Mouse (Mus musculus) kidney, adult 11 months (tissue): ENCODE data around the gene Fam172a.
A peak's percentile ranks its signal among the peaks of the same experiment; 100 is the strongest.

ENCODE experiments used
- DNase-seq: peaks from one replicate; pipeline ENCODE4 v3.0.0; 2022

The Fam172a gene

GRCm38 (mm10) chr13:78181930-78182558, 480.2 kb downstream of the Fam172a start:
- DNase-seq = no peak

DNA sequence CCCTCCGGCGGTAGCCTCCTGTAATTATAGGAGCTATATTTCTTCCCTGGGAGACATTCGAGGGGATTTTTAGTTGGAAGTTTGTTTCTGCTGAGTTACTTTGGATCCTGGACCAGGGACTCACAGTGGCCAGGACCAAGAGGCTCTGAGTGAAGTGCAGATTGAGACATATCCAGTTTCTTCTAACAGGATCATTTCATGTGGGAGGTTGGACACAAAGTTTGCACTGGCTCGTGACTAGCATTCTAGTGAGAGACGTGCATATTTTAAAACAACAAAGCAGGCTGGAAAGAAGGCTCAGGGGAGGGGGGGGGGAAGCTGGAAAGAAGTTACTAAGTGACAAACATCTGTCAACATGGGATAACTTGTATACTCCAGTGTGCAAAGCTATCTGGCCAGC, 481.2 kb downstream of the Fam172a start:
- DNase-seq = no peak

GRCm38 (mm10) chr13:78183986-78184385, 482.2 kb downstream of the Fam172a start:
- no peak for DNase-seq

DNA sequence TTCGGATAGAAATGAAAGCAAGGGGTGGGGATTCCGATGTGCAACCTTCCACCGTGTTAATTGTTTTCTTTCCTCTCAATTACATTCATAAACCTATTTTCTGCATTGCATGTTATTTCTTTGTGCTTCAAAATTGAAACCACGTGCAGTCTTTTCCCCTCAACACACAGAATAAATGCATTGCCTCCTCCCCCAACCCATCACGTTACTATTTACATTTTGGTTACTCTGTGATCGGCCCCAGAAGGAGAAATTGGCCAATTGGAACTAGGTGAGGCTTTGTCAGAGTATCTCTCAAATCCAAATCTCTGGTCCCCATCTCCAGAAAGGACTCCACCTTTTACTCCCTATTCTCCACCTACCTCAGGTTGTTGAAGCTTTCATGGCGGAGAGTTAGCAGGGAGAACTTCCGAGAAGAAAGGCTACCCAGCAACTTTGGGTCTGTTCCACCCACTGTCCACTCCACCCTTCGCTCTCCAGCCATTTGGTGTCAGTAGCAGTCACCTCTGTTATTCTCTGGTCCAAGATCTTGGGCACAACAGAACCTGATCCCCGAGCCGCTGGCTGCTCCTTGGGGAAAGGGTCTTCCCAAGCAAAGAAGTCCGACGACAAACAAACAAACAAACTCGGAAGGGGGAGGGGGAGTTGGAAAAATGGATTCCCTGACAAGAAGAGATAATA, 483.1 kb downstream of the Fam172a start:
- DNase-seq = no peak

DNA sequence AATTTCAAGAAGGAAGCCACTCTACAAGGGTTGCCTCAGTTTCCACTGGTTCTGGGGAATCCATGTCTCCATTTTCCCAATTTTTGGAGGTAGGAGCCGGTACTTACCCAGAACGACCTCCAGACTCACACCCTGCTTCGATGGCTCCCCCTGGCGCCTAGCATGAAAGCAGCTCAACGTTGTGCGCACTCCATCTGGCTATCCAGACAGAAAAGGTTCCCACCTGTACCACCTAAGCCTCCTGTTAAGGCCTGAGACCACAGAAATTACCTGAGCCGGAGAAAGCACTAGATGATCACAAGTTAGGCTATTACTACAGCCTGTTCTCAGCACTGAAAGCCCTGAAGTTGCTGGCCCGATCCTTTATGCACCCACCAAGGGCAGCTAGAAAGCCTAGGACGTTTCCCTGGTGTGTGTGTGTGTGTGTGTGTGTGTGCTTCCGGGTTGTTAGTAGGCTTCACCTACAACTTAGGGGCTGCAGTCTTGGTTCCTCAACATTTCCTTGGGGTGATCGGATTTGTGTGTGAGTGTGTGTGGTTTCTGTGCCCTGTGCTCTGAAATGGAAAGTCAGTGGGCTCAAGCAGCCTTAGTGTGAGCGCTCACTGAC, 484.6 kb downstream of the Fam172a start:
- no peak for DNase-seq

- no peak for DNase-seq
Measured at GRCm38 (mm10) chr13:78187833-78188232, 486.0 kb downstream of the Fam172a start.

- no peak for DNase-seq
Measured at GRCm38 (mm10) chr13:78189586-78189985, 487.8 kb downstream of the Fam172a start.

DNA sequence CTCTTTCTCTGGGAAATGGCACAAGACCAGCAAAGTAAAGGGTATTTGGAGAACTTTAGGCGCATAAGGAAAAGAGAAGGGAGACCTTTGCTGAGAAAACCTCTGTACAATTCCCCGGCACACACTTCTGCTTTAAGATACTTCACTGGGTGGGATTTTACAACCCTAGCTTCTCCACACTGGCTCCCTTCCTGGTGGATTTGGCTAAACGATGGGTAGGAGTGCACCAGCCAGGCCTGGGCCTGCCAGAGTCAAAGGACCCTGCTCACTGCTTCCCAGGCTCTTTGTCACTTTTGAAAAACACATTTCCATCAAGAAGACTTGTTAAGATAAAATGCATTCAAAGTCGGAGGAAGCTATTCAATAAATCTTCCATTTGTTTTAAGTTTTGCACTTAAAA, 491.4 kb downstream of the Fam172a start:
- no peak for DNase-seq

DNA sequence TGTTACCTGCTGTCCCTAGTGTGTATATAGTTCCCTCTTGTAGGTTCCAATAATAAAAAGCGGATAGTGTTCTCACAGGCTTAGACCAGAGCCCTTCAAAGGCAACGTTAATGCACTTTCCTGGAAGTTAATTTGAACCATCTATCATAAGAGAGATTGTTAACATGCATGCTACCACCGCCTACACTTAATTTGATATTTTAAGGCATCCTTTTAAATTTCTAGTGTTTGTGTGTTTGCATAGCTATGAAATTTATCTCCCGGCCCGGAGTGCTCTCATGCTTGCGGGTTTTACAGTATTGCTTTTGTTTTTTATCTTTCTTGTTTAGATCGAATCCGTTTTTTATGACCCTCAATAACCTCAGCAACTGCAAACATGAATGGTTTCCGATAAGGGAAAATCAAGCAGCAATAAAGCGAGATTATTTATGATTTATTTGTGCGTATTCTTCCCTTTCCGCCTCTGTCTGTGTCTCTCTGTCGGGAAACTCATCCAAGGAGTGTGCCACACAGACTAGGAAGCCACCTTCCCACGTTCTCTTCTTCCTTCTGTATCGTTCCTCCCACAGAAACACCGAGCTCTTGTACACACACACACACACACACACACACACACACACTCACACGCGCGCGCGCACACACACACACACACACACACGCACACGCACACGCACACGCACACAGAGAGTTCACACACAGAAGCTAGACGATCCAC, 492.5 kb downstream of the Fam172a start:
- no peak for DNase-seq

- DNase-seq = no peak
Measured at GRCm38 (mm10) chr13:78194850-78195600, 493.2 kb downstream of the Fam172a start.

DNA sequence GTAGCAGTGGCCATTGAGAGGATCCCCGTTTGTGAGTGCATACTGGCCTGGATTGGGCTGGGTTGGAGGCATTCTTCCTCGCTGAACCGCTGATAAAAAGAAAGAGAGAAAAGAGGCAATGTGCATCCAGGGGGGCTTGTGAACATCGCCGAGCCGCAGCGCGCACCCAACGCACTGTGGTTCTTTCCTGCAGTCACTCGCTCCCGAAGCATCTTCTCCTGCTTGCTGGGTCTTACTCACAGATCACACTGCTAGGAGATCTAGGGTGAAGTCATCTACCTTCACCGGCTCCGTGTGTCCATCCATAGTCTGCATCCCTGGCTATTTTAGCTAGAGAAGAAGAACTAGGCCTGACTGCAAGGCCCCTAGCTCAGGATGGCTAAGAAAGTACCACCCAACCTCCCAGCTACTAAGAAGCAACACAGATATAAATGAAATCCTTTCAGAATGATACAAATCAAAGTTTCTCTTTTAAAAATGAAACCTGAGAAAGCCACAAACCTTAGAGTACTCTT, 493.8 kb downstream of the Fam172a start:
- no peak for DNase-seq

DNA sequence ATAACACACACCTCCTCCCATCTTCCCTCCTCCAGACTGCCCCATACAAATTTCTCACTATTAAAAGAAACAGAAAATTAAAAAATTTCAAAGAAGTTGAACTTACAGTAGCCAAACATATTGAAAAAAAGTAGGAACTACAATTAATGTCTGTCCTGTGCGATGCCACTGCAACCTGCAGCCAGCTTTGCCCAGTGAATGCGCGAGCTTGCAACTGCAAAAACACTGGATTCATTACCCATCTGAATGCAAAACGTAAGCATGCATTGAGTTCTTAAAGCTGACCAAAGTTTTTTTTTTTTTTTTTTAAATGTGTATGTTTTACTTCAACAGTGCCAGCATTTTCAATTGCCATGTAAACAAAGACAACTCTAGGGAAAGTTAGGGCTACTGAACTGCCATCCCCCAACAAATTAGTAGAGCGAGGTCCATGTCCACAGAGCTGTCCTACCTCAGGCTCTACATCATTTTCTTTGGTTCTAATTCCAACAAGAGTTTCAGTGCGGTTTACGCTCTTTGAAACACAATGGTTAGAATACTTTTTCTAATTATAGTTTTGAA, 494.5 kb downstream of the Fam172a start:
- DNase-seq = no peak

DNA sequence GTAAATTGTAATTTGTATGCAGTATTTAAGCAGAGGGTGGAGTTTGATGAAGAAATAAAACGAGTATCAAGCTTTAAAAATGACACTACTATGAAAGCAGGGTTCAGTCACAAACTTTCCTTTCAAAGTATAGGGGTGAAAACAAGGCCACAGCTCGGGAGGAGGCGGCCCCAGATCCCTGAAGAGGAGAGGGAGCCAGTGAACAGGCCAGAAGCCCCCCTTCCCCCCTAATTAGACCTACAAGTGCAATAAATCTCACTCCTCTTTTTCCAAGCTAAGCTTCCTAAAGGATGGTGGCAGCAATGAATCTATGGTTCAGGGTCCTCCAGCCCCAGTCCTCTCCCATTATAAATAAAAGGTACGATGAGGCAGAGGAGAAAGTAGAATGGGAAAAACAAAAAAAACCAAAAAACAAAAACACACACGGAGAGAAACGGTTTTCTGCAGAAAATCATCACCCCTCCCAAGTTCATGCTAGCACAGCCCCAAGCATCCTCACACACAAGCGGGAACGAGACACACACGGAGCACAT, 495.5 kb downstream of the Fam172a start:
- no peak for DNase-seq

GRCm38 (mm10) chr13:78197819-78198390, 496.1 kb downstream of the Fam172a start:
- DNase-seq = no peak

GRCm38 (mm10) chr13:78198391-78198870, 496.6 kb downstream of the Fam172a start:
- DNase-seq = no peak

DNA sequence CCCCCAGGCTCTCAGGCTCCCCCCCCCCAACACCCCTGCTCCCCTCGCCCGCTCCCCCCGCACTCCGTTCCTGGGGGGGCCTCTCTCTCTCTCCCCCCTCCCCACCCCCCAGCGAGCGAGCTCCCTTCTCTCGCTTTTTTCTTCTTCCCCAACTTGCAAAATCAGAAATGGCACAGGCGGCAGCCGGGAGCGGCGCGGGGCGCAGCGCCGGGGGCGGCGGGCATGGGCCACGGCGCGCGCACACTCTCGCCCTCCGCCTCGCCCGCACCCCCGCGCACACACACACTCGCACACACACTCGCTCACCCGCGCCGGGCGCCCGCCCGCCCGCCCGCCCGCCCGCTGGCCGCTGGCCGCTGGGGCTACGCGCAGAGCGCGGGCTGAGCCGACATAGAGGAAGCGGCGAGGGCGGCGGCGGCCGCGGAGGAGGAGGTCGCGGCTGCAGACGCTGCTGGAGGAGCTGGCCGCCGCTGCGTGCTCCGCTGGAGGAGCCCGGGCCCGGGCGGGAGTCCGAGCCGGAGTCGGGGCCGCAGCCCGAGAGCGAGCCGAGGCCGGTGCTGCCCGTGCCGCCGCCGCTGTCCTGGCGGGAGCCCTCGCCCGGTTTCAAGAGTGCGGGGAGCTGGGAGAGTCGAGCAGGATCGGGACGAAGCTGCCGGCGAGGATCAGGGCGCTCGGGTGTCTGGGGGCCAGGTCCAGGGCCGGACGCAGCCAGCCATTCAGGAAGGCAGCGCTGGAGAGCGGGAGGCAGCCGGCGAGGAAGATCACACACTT, 497.2 kb downstream of the Fam172a start:
- DNase-seq = no peak

DNA sequence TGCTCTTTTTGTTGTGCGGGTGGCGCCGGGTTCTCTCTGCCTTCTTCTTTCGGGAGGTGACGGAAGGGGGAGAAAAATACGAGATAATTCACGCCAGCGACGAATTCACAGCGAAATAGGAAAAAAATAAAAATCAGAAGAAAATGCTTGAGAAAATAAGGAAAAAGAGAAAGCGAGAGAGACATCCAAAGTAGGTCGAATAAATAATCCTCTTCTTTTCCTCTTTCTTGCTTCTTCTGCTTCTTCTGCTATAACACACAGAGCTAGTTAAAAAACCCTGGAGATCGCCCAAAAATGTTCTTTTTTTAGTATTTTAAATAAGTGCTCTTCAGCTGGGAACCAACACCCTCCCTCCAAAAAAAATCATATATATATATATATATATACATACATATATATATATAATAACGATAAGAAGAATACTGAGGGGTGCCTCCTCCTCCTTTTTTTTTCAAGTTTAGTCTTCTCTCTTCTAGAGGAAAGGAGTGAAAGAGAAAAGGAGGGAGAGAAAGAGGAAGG, 497.9 kb downstream of the Fam172a start, which contains the start of gene Nr2f1:
Gene Nr2f1 (minus strand): TSS at position 116 of the 519 bp plus-strand sequence.
- DNase-seq = no peak

GRCm38 (mm10) chr13:78200407-78200806, 498.6 kb downstream of the Fam172a start:
- no peak for DNase-seq

GRCm38 (mm10) chr13:78200991-78201870, 499.4 kb downstream of the Fam172a start:
- DNase-seq = peak; percentile 70
